Mouse (Mus musculus) heart, postnatal 0 days (tissue): Measurements from ENCODE around the gene Itpr2. TPM values are rescaled to one million over a fixed set of nuclear protein-coding genes. Genes with fewer than 3 reads are reported as not detected.

Experiments
- ATAC-seq: fragments of 200-750 bp; cut with Nextera tagmentation; 2 replicates; pipeline ENCODE4 v1.8.0; 2017; ENCODE audit warnings: low read depth, moderate number of reproducible peaks, moderate library complexity; ENCODE audit not compliant: insufficient read depth
- DNase-seq: peaks from one replicate; pipeline ENCODE4 v3.0.0-alpha.2; 2016; ENCODE audit warnings: low spot score
- H3K27ac ChIP-seq: fragments of 300-500 bp; sonication (generic); 2 replicates; pipeline ENCODE4 v1.5.1; 2014; ENCODE audit warnings: low read depth, mild to moderate bottlenecking
- H3K27me3 ChIP-seq: fragments of 300-500 bp; sonication (generic); 2 replicates; pipeline ENCODE4 v1.6.1; 2014; ENCODE audit warnings: low read length, mixed read lengths; ENCODE audit not compliant: control insufficient read depth, insufficient read depth
- H3K36me3 ChIP-seq: fragments of 300-500 bp; sonication (generic); replicated peaks from 2 replicates; pipeline ENCODE4 v1.6.1; 2014; ENCODE audit warnings: low read length, mixed read lengths; ENCODE audit not compliant: control insufficient read depth, insufficient read depth
- H3K4me1 ChIP-seq: fragments of 300-500 bp; sonication (generic); 2 replicates; pipeline ENCODE4 v1.6.1; 2014; ENCODE audit warnings: antibody characterized with exemption; ENCODE audit not compliant: control insufficient read depth, insufficient read depth
- H3K4me2 ChIP-seq: fragments of 300-500 bp; sonication (generic); 2 replicates; pipeline ENCODE4 v1.6.1; 2014; ENCODE audit warnings: low read depth, mild to moderate bottlenecking, low read length, moderate library complexity
- H3K4me3 ChIP-seq: fragments of 300-500 bp; sonication (generic); 2 replicates; pipeline ENCODE4 v1.5.1; 2014; ENCODE audit warnings: low read depth, low read length
- H3K9ac ChIP-seq: fragments of 300-500 bp; sonication (generic); replicated peaks from 2 replicates; pipeline ENCODE4 v1.6.1; 2014; ENCODE audit warnings: low read depth, low read length, mixed read lengths
- H3K9me3 ChIP-seq: fragments of 300-500 bp; sonication (generic); replicated peaks from 2 replicates; pipeline ENCODE4 v1.6.1; 2016; ENCODE audit warnings: low read length; ENCODE audit not compliant: control insufficient read depth
- CTCF ChIP-seq: IDR thresholded peaks from 2 replicates; pipeline ENCODE4 v1.5.1; 2016; ENCODE audit warnings: antibody characterized with exemption, control low read depth, low read depth
- EP300 ChIP-seq: IDR thresholded peaks from 2 replicates; pipeline ENCODE4 v1.6.1; 2016; ENCODE audit warnings: antibody characterized with exemption, low read depth
- WGBS: fragments of 180-500 bp; shearing (Covaris S2); extraction: QIAGEN DNeasy Blood & Tissue Kit; methylation state at CpG from one replicate; pipeline ENCODE4 v1.1.7; 2014; 5-methylcytosine and 5-hydroxymethylcytosine counted together
- polyA plus RNA-seq: library from polyadenylated mRNA; unstranded; fragments of >200 nt; fragmentation: Nextera tagmentation; extraction: Ambion mirVana; gene quantifications from 2 replicates; pipeline ENCODE4 v1.2.1, GENCODE M21; 2015
- total RNA-seq: library from RNA; depleted of rRNA; stranded (reverse); fragments of >200 nt; gene quantifications from 2 replicates; pipeline ENCODE4 v1.2.3, GENCODE M21; 2014; ENCODE audit warnings: low replicate concordance

The Itpr2 gene
- total and polyA plus RNA-seq, 2 experiments from 2014 or later: 26.5 to 59.5 TPM

GRCm38 (mm10) chr6:146195854-146196457 lies 306.1 kb downstream of the Itpr2 start:
- Histone ChIP-seq H3K27ac (no peak overlapping the region), H3K4me3 (no peak overlapping the region), H3K4me1 (no peaks in the 10 kb centered on the region), H3K9ac (no peak overlapping the region), H3K4me2 (no peak overlapping the region), H3K9me3 (no peaks in the 10 kb centered on the region), H3K36me3 (peaks cover 41% of the 10 kb centered on the region), H3K27me3 (no peaks in the 10 kb centered on the region)
- DNase-seq: no peak
- WGBS: 73% methylated on average over 7 of the region's 7 CpGs
- ATAC-seq: no peak
- no peak for TF ChIP-seq EP300
- no peak for TF ChIP-seq CTCF

GRCm38 (mm10) chr6:146191931-146192330 lies 310.1 kb downstream of the Itpr2 start:
- 78% methylated on average over 5 of the region's 5 CpGs for WGBS
- no peak for DNase-seq

DNA sequence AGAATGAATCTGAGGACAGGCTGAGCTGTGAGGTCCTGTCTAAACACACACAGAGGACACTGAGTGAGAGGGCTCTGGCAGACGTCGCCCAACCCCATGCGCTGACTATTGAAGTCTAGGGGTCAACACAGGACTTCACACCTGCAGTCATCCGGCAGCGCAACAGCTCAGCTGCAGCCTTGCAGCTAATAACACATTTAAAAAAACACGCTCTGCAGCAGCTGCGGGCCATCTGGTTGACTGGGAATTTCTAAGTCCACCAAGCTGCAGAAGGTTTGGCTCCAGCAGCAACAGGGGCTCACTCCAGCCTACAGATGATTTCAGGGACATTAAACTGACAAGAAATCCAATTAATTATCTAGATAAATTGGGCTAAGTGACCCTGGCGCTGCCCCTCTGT lies 312.0 kb downstream of the Itpr2 start:
- DNase-seq: no peak
- Histone ChIP-seq H3K36me3 (peaks cover 82% of the 10 kb centered on the region), H3K9ac (no peak overlapping the region), H3K4me3 (no peak overlapping the region), H3K27me3 (no peaks in the 10 kb centered on the region), H3K9me3 (no peaks in the 10 kb centered on the region), H3K4me2 (no peak overlapping the region), H3K4me1 (no peaks in the 10 kb centered on the region), H3K27ac (no peak overlapping the region)
- ATAC-seq: no peak
- no peak for TF ChIP-seq CTCF
- no peak for TF ChIP-seq EP300
- 80% methylated on average over 8 of the region's 8 CpGs for WGBS

More at GRCm38 (mm10) chr6:146191931-146192330, 310.1 kb downstream of the Itpr2 start:
- H3K36me3 ChIP-seq: peaks cover 70% of the 10 kb centered on the region
- no peaks in the 10 kb centered on the region for H3K9me3 ChIP-seq
- no peaks in the 10 kb centered on the region for H3K27me3 ChIP-seq
- no peak overlapping the region for H3K4me2 ChIP-seq
- H3K4me1 ChIP-seq: no peaks in the 10 kb centered on the region
- H3K27ac ChIP-seq: no peak overlapping the region
- no peak for ATAC-seq
- H3K9ac ChIP-seq: no peak overlapping the region
- no peak overlapping the region for H3K4me3 ChIP-seq
- no peak for TF ChIP-seq CTCF
- no peak for TF ChIP-seq EP300

- Histone ChIP-seq H3K4me1 (no peaks in the 10 kb centered on the region), H3K4me2 (no peak overlapping the region), H3K36me3 (peaks cover 74% of the 10 kb centered on the region), H3K9me3 (no peaks in the 10 kb centered on the region), H3K4me3 (no peak overlapping the region), H3K27ac (no peak overlapping the region), H3K27me3 (no peaks in the 10 kb centered on the region), H3K9ac (no peak overlapping the region)
- DNase-seq: no peak
- no peak for ATAC-seq
- TF ChIP-seq CTCF (no peak), EP300 (no peak)
- 91% methylated on average over 2 of the region's 2 CpGs for WGBS
Observed at GRCm38 (mm10) chr6:146185532-146185931, 316.5 kb downstream of the Itpr2 start.

DNA sequence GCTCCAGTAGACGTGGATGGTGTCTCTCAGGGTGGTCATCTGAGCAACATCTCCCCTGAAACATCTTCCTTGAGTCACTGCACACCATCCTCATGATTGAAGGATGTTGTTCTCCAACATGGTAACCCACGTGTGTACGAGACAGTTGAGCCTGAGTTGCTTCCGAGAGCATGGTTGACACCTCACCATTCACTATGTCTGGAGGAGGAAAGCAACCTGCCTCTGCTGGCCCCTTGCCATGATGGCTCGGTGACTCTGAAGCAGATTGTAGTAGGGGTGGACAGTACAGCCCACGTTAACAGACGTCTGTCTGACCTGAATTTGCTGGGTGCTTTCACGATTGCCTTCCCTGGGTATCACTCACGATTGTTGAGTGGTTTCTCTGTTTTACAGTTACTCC lies 317.3 kb downstream of the Itpr2 start:
- WGBS: 82% methylated on average over 9 of the region's 9 CpGs
- no peak overlapping the region for H3K4me3 ChIP-seq
- no peak overlapping the region for H3K4me2 ChIP-seq
- no peaks in the 10 kb centered on the region for H3K9me3 ChIP-seq
- TF ChIP-seq CTCF (no peak), EP300 (no peak)
- no peak overlapping the region for H3K27ac ChIP-seq
- H3K4me1 ChIP-seq: no peaks in the 10 kb centered on the region
- peaks cover 70% of the 10 kb centered on the region for H3K36me3 ChIP-seq
- no peak overlapping the region for H3K9ac ChIP-seq
- H3K27me3 ChIP-seq: no peaks in the 10 kb centered on the region
- DNase-seq (no peak), ATAC-seq (no peak)

DNA sequence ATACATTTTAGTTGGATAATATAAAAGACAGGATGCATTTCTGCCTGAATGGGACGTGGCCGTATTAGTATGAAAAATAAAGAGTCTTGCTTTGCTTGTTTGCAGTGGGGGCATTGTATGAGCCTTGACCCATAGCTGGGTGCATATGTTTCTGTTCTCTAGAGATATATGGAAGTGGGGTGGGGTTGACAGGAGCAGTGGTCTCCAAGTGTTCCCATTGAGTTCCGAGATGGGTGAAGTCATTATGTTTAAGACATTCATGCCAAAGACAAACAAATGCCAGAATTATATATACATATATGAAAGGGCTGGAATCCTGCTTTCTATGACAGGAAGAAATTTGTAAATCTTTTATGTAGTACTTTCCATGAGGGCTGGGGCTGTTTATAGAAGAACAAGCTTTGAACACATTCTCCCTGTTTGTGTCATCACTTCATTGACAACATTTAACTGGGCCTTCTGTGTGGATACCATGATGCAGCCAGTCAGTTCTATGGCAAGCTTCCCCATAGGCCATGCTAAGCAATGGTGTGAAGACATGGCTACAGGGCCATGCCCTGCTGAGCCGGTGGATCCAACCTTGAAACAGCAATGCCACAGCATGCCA lies 327.3 kb downstream of the Itpr2 start:
- WGBS: 90% methylated on average over 4 of the region's 4 CpGs
- DNase-seq: no peak
- no peaks in the 10 kb centered on the region for H3K4me1 ChIP-seq
- H3K9me3 ChIP-seq: no peaks in the 10 kb centered on the region
- H3K36me3 ChIP-seq: peaks cover 19% of the 10 kb centered on the region; the same call in 1 of the 2 replicates
- H3K27me3 ChIP-seq: no peaks in the 10 kb centered on the region
- TF ChIP-seq EP300 (no peak), CTCF (no peak)
- no peak overlapping the region for H3K9ac ChIP-seq
- H3K27ac ChIP-seq: no peak overlapping the region
- no peak overlapping the region for H3K4me2 ChIP-seq
- H3K4me3 ChIP-seq: no peak overlapping the region
- ATAC-seq: no peak
